Mouse (Mus musculus) CH12.LX (cell line): ENCODE data around the gene Tbr1.

Source experiments
- CTCF ChIP-seq, 2 experiments: IDR thresholded peaks in 1 of 2; conservative IDR thresholded peaks in 1 of 2; 2 replicates each; pipeline ENCODE4 v1.5.1; 2011 to 2012; ENCODE audit warnings: low read depth in 2 of 2, low read length in 2 of 2, improper control_type of control experiment in 1 of 2, inconsistent platforms in 1 of 2, mild to moderate bottlenecking in 1 of 2, moderate library complexity in 1 of 2
- E2F4 ChIP-seq: IDR thresholded peaks from 2 replicates; pipeline ENCODE4 v1.6.1; 2011; ENCODE audit warnings: low read depth, low read length, improper control_type of control experiment; ENCODE audit not compliant: insufficient replicate concordance
- NELFE ChIP-seq: IDR thresholded peaks from 2 replicates; pipeline ENCODE4 v1.6.1; 2011; ENCODE audit warnings: low read depth, low read length, improper control_type of control experiment
- PAX5 ChIP-seq: IDR thresholded peaks from 2 replicates; pipeline ENCODE4 v1.6.1; 2012; ENCODE audit warnings: low read length, inconsistent platforms, mixed read lengths
- TBP ChIP-seq: conservative IDR thresholded peaks from 2 replicates; pipeline ENCODE4 v1.6.1; 2011; ENCODE audit warnings: low read depth, low read length, improper control_type of control experiment
- TCF12 ChIP-seq: IDR thresholded peaks from 2 replicates; pipeline ENCODE4 v1.6.1; 2014; ENCODE audit warnings: low read depth, mild to moderate bottlenecking, inconsistent platforms, low read length, improper control_type of control experiment
- ZC3H11A ChIP-seq: IDR thresholded peaks from 2 replicates; pipeline ENCODE4 v1.6.1; 2012; ENCODE audit warnings: low read depth, mild to moderate bottlenecking, inconsistent platforms, low read length, improper control_type of control experiment
- ZMIZ1 ChIP-seq: IDR thresholded peaks from 2 replicates; pipeline ENCODE4 v1.6.1; 2012; ENCODE audit warnings: low read depth, mild to moderate bottlenecking, inconsistent platforms, low read length, improper control_type of control experiment

GRCm38 (mm10) chr2:61815583-61816313 is 13.0 kb downstream of the Tbr1 start:
- no peak for TF ChIP-seq PAX5
- no peak for TF ChIP-seq E2F4
- TF ChIP-seq TCF12, result no peak
- no peak for TF ChIP-seq NELFE
- TF ChIP-seq ZC3H11A, result no peak
- no peak for TF ChIP-seq CTCF (conservative IDR thresholded peaks at IDR 0.05 in 1 of 2, IDR thresholded peaks at IDR 0.05 in 1 of 2; ENCODE audit: low read depth in 2 of 2, low read length in 2 of 2)
- TF ChIP-seq ZMIZ1, result no peak
- no peak for TF ChIP-seq TBP
